Mouse (Mus musculus) olfactory bulb, adult 2 months (tissue): ENCODE measurements around the gene Prelp. TPM values are rescaled to one million over a fixed set of nuclear protein-coding genes. Genes with fewer than 3 reads are reported as not detected.

Experiments used
- H3K27ac ChIP-seq: fragments of 200-500 bp; 2 replicates; pipeline ENCODE4 v1.5.1; 2012; ENCODE audit warnings: low read depth, low read length; ENCODE audit not compliant: insufficient read depth
- H3K4me1 ChIP-seq: fragments of 200-500 bp; 2 replicates; pipeline ENCODE4 v1.6.1; 2012; ENCODE audit warnings: low read length; ENCODE audit not compliant: control insufficient read depth, insufficient read depth
- H3K4me3 ChIP-seq: fragments of 200-500 bp; 2 replicates; pipeline ENCODE4 v1.5.1; 2012; ENCODE audit warnings: mild to moderate bottlenecking, low read depth, low read length, moderate library complexity; ENCODE audit not compliant: insufficient read depth
- CTCF ChIP-seq: fragments of 200-500 bp; IDR thresholded peaks from 2 replicates; pipeline ENCODE4 v1.5.1; 2012; ENCODE audit warnings: low read depth, mild to moderate bottlenecking, low read length, moderate library complexity; ENCODE audit not compliant: insufficient read depth
- POLR2A ChIP-seq: fragments of 200-500 bp; IDR thresholded peaks from 2 replicates; pipeline ENCODE4 v1.6.1; 2012; ENCODE audit warnings: mild to moderate bottlenecking, low read depth, low read length, moderate library complexity; ENCODE audit not compliant: insufficient read depth
- WGBS: fragments of 180-500 bp; shearing (Covaris S2); methylation state at CpG from one replicate; pipeline ENCODE4 v1.1.7; 2018; 5-methylcytosine and 5-hydroxymethylcytosine counted together
- polyA plus RNA-seq: library from polyadenylated mRNA; stranded (reverse); fragments of >200 nt; gene quantifications from 2 replicates; pipeline ENCODE4 v1.2.4, GENCODE M21; 2012; ENCODE audit warnings: low replicate concordance; ENCODE audit not compliant: missing spikeins, insufficient read depth, insufficient read length

Gene Prelp
- polyA plus RNA-seq, 1 experiment: not detected

DNA sequence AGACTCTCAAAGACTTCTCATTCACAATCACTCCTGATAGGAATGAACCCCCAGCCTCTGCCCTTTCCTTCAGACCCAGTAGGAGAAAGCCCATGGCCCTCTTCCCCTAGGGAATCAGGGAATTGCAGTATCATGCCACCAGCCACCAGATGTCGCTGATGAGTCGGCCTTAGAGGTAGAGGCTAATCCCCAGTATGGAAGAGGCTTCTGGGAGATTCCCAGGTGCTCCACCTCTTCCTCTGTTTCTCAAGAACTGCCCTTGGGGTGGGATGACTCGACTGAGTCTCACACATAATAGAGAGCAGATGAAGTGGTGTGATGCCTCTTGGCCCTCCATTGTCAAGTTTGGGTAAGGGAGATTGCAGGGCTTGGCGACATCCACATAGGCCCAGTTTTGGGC is 9.8 kb downstream of the Prelp start:
- WGBS: 30% methylated on average over 4 of the region's 4 CpGs
- Histone ChIP-seq H3K4me3 (no peak overlapping the region), H3K27ac (no peak overlapping the region), H3K4me1 (peaks cover 38% of the 10 kb centered on the region)
- no peak for TF ChIP-seq POLR2A
- peak; percentile 51 for TF ChIP-seq CTCF

DNA sequence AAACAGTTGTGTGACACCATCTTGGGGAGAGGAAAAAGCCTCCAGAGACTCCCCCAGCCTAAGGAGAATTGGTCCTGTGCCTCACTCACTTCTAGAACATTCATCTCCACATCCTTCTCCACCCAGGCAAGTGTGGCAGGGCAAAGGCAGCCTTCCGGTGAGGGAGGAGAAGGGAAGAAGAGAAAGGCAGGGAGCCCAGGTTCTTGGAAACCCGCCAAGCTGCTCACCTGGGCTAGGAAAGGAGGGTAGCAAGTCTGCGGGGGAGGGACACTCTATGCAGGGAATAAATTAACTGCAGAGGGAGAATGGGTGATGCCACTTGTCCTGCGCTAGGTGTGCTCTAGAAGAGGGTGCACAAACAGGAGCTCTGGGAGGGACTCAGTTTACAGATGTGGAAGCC is 10.2 kb downstream of the Prelp start:
- H3K4me1 ChIP-seq: peaks cover 36% of the 10 kb centered on the region
- WGBS: 79% methylated on average over 4 of the region's 4 CpGs
- no peak overlapping the region for H3K27ac ChIP-seq
- TF ChIP-seq CTCF (no peak), POLR2A (no peak)
- no peak overlapping the region for H3K4me3 ChIP-seq

DNA sequence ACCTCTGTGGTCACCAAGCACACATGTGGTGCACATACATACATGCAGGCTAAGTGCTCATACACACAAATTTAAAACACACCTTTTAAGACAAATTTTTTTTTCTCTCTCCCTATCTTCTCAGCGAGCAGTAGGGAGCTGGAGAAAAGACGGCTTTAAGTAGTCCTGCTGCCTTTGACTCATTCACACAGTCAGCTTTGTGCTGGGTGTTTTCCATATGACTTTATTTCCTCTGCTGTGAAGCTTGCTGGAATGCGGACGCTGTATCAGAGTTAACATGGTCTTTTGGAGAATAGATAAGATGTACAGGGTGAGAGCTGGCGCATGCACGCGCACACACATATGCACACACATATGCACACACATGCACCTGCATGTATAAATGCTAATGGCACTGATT is 11.1 kb downstream of the Prelp start:
- 71% methylated on average over 7 of the region's 7 CpGs for WGBS
- Histone ChIP-seq H3K4me1 (peaks cover 34% of the 10 kb centered on the region), H3K4me3 (no peak overlapping the region), H3K27ac (no peak overlapping the region)
- no peak for TF ChIP-seq CTCF
- TF ChIP-seq POLR2A: no peak

GRCm38 (mm10) chr1:133908659-133909575 is 12.3 kb downstream of the Prelp start:
- H3K4me3 ChIP-seq: peak overlapping the region; percentile 43
- H3K4me1 ChIP-seq: peaks cover 34% of the 10 kb centered on the region
- WGBS: 7% methylated on average over 27 of the region's 27 CpGs
- no peak for TF ChIP-seq CTCF
- TF ChIP-seq POLR2A: no peak
- H3K27ac ChIP-seq: peak overlapping the region; percentile 71

DNA sequence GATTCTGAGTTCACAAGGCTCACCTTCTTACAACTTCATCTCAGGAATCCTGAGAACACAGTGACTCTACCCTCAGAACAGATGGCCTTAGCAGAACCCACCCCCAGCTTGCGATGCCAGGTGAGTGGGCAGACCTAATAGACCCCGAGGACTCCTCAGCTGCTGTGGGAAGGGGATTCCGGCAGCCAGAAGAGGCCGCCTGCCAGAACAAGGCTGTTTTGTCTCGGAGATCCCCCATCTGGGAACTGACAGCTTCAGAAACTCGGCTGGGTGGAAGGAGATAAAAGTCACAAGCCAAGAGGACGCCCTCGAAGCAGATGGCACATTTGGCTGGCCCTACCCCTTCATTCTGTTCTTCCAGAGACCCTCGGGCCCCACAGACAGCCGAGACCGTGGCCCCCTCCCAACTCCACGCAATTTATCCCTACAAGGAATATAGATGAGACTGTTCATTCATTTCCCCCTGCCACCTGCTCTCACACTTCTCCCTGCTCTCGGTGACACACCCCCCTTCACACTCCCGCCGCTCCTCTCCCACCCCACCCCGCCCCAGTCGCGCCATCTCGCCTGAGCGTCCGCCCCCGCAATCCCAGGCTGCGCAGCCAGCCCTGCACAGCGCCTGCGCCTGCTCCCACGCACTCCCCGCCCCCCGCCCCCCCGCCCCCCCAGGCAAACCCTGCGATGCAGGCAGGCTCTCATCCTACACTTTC is 13.1 kb downstream of the Prelp start, which contains the start of gene Optc:
Optc (minus strand) TSS at position 51 of the 710 bp plus-strand sequence.
- peaks cover 34% of the 10 kb centered on the region for H3K4me1 ChIP-seq
- H3K4me3 ChIP-seq: peak within 1 kb of the TSS; percentile 43
- 2% methylated on average over 27 of the region's 30 CpGs for WGBS
- H3K27ac ChIP-seq: peak within 1 kb of the TSS; percentile 71
- TF ChIP-seq CTCF: no peak
- TF ChIP-seq POLR2A: no peak

DNA sequence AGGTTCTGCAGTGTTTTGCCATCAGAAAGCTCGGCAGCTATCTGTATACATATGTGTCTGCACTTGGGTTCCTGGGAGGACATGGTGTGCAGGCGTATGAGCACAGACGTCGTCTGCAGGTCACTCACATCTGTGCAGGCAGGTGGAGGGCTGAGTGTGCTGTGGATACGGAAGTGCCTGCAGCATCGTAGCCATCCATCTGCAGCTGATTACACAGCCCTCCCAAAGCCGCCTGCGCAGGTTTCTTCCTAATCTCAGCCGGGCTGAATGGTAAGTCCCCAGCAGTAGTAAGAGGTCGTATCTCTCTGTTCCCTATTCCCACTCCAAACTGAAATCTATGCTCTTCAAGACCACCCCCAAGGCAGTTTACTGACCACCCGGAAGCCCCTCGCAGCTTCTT is 14.8 kb downstream of the Prelp start:
- H3K4me3 ChIP-seq: no peak overlapping the region
- H3K4me1 ChIP-seq: peaks cover 30% of the 10 kb centered on the region
- no peak overlapping the region for H3K27ac ChIP-seq
- TF ChIP-seq CTCF: no peak
- TF ChIP-seq POLR2A: no peak
- WGBS: 49% methylated on average over 12 of the region's 12 CpGs

GRCm38 (mm10) chr1:133900825-133901224 is 20.4 kb downstream of the Prelp start:
- 67% methylated on average over 9 of the region's 9 CpGs for WGBS
- Histone ChIP-seq H3K27ac (no peak overlapping the region), H3K4me3 (no peak overlapping the region), H3K4me1 (peaks cover 19% of the 10 kb centered on the region)
- TF ChIP-seq CTCF (no peak), POLR2A (no peak)

DNA sequence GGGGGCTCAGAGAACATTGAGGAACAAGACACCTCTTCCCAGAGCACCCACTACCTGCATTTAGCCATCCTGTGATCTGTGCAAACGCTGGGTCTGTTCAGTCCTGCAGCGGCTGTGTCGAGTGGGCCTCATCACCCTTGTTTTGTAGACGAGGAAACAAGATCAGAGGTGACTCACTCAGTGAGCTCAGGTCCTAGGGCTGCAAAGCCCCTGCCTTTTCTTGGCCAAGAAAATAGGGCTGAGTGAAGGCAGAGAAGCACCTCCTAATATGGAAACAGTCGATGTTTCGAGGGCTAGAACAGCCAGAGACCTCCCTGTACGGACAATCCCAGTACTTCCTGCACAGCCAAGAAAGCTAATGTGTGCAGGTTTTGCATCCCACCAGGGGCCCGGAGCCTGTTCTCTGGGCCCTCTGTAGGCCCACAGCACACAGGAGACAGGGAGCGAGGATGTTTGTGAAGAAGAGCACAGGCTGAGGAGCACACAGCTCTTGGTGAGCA is 22.1 kb downstream of the Prelp start:
- 75% methylated on average over 9 of the region's 9 CpGs for WGBS
- TF ChIP-seq POLR2A: no peak
- no peak for TF ChIP-seq CTCF
- Histone ChIP-seq H3K4me3 (no peak overlapping the region), H3K4me1 (peaks cover 19% of the 10 kb centered on the region), H3K27ac (no peak overlapping the region)

- WGBS: 66% methylated on average over 6 of the region's 6 CpGs
- no peak for TF ChIP-seq CTCF
- no peak for TF ChIP-seq POLR2A
Observed at GRCm38 (mm10) chr1:133897293-133897692, 23.9 kb downstream of the Prelp start.

More at GRCm38 (mm10) chr1:133897293-133897692, 23.9 kb downstream of the Prelp start:
- H3K4me3 ChIP-seq: no peak overlapping the region
- peaks cover 25% of the 10 kb centered on the region for H3K4me1 ChIP-seq
- no peak overlapping the region for H3K27ac ChIP-seq
